Mouse (Mus musculus) urinary bladder, postnatal 4 days (tissue): Measurements from ENCODE around the gene Krt10.

Experiments used
- DNase-seq, 2 experiments: peaks; one replicate each; pipeline ENCODE4 v3.0.0; 2021 to 2022; ENCODE audit warnings: low spot score in 2 of 2

The Krt10 gene

DNA sequence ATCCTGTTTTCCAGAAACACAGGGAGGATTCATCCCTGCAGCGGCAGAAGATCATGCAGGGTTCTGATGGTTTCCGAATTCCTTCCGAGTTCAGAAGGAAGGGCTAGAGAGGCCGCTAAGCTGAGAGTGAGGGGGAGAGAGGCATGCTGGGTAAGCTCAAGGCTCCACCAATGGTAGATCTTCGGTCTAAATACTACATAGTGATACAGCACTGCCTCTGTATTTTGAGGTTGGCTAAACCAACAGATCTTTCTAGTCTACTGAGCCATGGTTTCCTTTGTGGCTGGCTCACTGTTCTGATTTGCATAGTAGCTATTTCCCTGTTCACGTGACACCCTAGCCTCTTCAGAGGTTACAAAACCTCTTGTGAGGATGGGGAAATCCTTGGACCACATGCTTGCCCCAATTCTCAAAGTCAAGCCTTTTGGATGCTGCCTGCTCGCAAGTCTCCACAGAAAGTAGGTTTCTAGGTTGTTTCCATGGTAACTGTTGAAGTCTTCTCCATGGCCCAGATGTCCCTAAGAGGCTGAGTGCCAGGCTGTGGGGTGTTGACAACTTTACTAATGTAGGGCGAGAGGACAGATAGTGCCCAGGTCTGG, 19.2 kb downstream of the Krt10 start:
- no peak for DNase-seq

DNA sequence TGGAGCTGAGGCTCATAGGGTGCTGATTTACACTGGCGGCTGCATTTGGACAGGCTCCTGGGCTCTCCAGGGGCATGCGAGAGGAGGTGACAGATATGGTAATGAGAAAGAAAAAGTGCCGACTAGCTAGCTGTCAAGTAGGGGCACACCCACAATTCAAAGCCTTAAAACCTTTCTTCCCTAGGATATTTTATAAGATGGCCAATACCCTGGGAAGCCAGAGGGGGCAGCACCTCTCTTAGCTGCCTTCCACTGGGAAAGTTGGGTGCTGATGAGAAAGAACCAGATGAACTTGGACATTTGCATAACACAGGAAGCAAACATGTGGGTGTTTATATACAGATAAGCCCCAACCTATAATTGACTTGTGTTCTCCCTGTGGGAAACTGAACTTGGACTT, 19.9 kb downstream of the Krt10 start:
- no peak for DNase-seq

DNA sequence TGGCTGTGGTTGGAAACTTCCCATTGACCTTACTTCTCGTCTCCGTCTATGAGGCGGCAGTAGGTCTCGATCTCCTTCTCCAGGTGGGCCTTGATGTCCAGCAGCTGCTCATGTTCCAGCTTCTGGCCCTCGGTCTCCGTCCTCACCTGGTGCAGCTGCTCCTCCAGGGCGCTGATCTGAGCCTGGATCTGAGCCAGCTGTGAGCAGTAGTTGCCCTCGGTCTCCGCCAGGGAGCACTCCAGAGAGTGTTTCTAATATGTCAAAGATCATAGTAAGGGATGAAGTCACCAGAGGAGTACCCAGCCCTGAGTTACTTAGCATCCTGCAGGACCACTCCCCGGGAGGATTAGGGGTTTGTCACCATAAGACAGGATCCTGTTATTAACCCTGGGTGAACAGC, 22.4 kb downstream of the Krt10 start:
- no peak for DNase-seq

DNA sequence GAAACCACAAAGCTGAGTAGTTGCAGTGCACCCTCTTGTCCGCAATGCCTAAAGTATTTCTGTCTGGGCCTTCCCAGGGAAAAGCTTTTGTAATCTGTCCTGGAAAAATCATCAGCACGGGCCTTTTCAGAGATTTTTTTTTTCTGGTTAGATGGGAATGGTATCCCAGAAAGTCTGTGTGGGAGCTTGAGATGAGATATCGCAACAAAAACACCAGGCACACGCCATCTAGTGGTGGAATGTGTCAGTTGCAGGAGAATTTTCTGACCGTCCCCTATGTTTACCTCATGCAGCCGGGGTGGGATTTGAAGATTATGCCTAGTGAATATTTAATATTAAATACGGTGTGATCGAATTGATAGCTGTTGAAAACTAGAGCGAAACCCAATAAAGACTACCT, 24.8 kb downstream of the Krt10 start:
- DNase-seq, result no peak

DNA sequence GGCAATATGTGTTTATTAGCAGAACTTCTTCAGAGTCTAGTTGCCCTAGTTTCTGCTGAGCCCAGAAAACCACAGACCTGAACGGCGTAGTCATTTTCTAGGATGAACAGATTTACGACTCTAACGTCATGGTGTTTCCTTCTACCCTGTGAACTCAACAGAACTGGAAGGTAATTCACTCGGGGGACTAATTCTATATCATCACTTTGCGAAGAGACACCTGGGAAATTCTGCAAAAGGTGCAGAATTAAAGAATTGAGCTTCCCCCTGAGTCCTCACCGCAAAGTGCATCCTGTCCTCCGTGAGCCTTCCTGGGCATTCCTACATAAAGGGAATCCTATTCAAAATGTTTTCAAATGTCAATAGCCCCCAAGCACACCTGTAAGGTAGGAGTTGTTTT, 27.7 kb downstream of the Krt10 start:
- no peak for DNase-seq

DNA sequence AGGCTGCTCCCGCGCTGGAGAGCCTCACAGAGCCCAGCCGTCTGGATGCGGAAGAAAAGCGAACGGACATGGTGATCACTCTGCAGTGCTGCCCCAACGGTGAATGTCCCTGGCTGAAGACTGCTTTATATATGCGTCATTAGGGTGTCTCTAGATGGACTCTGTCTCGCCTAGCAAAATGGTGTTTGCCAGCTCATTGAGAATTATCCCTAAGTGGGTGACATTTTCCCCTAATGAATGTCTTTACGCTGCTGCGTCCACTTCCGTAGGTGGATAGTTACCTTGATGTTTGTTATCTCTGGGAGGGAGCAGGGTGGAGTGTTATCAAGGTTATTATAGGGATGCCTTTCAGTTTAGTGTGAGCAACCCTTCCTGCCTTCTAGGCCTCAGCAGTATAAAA, 38.2 kb downstream of the Krt10 start, which contains the start of gene Krt27:
Gene Krt27 (minus strand): TSS at position 101 of the 400 bp plus-strand sequence.
- no peak for DNase-seq

DNA sequence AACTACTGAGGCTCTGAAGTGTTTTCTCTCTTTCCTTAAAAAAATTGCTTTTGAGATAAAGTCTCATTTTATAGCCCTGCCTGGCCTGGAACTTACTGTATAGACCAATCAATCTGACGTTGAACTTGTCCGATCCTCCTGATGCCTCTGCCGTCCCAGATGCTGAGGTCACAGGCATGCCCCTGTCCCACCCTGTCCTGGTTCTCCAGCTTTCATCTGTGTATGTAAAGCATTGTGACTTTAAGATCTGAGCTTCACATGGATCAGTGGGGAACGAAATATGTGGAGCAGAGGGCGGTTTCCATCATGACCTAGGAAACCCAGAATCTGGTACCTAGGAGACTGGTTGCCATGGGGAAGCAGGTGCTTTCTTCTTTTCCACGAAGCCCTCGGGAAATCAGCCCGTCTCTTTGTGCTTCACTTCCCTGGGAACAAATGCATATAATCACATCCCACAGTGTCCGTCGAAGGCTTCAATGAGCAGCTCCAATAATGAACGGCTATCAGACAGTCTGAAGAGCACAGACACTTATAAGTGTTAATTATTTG, 49.8 kb downstream of the Krt10 start:
- DNase-seq, result no peak

DNA sequence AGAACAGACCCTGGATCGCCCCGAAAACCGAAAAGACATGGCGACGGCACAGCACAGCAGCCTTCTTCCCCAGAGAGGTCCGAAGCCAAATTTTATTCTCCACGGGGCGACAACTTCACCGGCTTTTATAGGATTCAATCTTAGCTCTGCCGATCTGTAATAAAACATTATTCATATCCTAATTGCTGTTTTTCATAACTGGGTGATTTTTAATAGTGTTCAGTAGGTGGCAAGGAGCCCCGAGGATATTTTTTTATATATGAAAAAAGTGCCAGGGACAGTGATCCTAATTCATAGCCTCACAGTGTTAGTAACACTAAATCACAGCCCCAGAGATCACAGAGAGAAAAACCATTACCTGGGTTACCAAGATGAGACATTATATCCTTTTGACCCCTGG, 51.3 kb downstream of the Krt10 start, which contains the start of gene Krt26:
Gene Krt26 (minus strand): TSS at position 101 of the 400 bp plus-strand sequence.
- DNase-seq, result no peak
